Mouse (Mus musculus): ENCODE measurements around the gene Mterf1b. TPM values are rescaled to one million over a fixed set of nuclear protein-coding genes. Genes with fewer than 3 reads are reported as not detected.
"Not testable (repeated sequence)": the region's sequence is repeated elsewhere in the genome, so short reads cannot be mapped to it uniquely, and the experiment has no call there.

The Mterf1b gene
- polyA plus RNA-seq, 1 experiment from 2014 or later = 3.0 TPM

DNA sequence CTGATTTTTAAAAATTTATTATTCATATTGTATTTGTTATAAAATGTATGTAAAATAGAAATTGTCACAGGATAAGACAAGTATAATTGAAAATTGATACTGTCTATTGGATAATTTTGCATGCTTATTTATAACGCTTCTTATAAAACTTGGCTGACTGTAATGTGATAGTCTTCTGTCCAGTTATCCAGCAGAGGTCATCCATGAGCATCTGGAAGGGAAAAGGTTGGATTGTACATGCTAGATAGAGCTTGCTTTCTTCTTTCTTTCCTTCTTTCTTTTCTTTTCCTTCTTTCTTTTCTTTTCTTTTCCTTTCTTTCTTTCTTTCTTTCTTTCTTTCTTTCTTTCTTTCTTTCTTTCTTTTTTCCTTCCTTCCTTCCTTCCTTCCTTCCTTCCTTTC lies 2.0 kb downstream of the Mterf1b start:
- H3K4me1 ChIP-seq = no peaks in the 10 kb centered on the region
- 66% methylated on average over 1 of the region's 1 CpGs for WGBS

DNA sequence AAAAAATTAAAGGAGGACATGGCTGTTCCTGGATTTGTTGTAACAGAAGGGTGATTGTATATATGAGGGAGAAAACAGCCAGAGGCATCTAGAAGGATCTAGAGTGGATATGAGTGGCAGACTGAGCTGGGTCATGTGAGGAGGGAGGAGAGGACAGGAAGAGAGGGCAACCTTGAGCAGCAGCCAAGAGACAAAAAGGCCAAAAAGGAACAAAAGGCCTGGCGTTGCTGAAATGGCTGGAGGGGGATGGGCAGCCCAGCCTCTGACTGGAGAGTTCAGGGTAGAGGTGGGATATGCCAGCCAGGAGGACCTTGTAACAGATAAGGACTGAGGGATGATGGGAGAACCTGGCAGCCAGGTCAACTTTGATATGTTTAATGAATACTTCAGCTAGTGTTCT lies 2.9 kb downstream of the Mterf1b start:
- Histone ChIP-seq H3K27me3 (no peaks in the 10 kb centered on the region), H3K36me3 (no peaks in the 10 kb centered on the region), H3K27ac (no peak overlapping the region), H3K9me3 (peaks cover 7% of the 10 kb centered on the region), H3K4me3 (no peak overlapping the region), H3K9ac (no peak overlapping the region), H3K4me1 (no peaks in the 10 kb centered on the region), H3K4me2 (no peak overlapping the region)
- ATAC-seq (ENCODE audit: insufficient number of reproducible peaks, insufficient read depth, low FRiP score, low TSS enrichment, low read depth) = no peak
- 65% methylated on average over 1 of the region's 1 CpGs for WGBS

More for the DNA sequence above, 2.0 kb downstream of the Mterf1b start:
- Histone ChIP-seq H3K9me3 (peaks cover 9% of the 10 kb centered on the region), H3K27ac (no peak overlapping the region), H3K9ac (no peak overlapping the region), H3K27me3 (no peaks in the 10 kb centered on the region), H3K4me2 (no peak overlapping the region), H3K4me3 (no peak overlapping the region), H3K36me3 (no peaks in the 10 kb centered on the region)
- ATAC-seq (ENCODE audit: insufficient number of reproducible peaks, insufficient read depth, low FRiP score, low TSS enrichment, low read depth) = no peak

- no peaks in the 10 kb centered on the region for H3K27me3 ChIP-seq
- ATAC-seq (ENCODE audit: insufficient number of reproducible peaks, insufficient read depth, low FRiP score, low TSS enrichment, low read depth) = no peak
- H3K36me3 ChIP-seq = no peaks in the 10 kb centered on the region
- no peak overlapping the region for H3K9ac ChIP-seq
- H3K4me2 ChIP-seq = no peak overlapping the region
- no peaks in the 10 kb centered on the region for H3K4me1 ChIP-seq
- H3K9me3 ChIP-seq = no peaks in the 10 kb centered on the region; the same call in 1 of the 2 replicates
- no peak overlapping the region for H3K27ac ChIP-seq
- H3K4me3 ChIP-seq = no peak overlapping the region
Observed at GRCm38 (mm10) chr5:4201368-4201767, 9.2 kb downstream of the Mterf1b start.

DNA sequence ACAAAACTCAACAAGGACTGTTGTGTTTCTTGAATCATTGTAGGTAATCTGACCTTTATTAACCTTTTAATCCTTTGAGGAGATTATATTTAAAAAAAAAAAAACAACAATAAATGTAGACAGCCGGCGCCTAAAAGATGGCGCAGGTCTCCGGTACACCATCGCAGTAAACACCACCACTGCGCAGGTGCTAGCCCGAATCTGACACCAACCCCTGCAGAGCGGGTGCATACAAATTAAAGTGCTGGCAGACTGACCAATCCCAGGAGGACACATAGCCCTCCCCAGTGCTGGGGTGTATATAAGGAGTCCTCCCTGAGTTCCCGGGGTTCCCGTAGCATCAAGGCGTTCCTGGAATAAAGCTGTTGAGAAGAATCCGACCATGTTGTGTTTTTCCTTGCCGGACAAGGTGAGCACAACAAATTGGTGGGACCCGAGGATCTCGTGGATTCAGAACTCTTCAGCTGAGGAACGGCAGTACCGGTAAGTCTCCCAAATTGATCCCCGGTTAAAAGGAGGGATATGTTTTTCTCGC lies 10.2 kb downstream of the Mterf1b start:
- not testable (repeated sequence) for H3K27me3 ChIP-seq; H3K27ac ChIP-seq; H3K4me1 ChIP-seq; H3K9me3 ChIP-seq; ATAC-seq (ENCODE audit: insufficient number of reproducible peaks, insufficient read depth, low FRiP score, low TSS enrichment, low read depth); H3K4me3 ChIP-seq; H3K4me2 ChIP-seq; H3K9ac ChIP-seq; H3K36me3 ChIP-seq
- 94% methylated on average over 19 of the region's 19 CpGs for WGBS

GRCm38 (mm10) chr5:4210082-4210481 lies 17.9 kb downstream of the Mterf1b start:
- not testable (repeated sequence) for H3K4me1 ChIP-seq; H3K9ac ChIP-seq; H3K4me2 ChIP-seq; H3K36me3 ChIP-seq; H3K27ac ChIP-seq; H3K4me3 ChIP-seq; H3K27me3 ChIP-seq; ATAC-seq (ENCODE audit: insufficient number of reproducible peaks, insufficient read depth, low FRiP score, low TSS enrichment, low read depth); H3K9me3 ChIP-seq
- 91% methylated on average over 3 of the region's 3 CpGs for WGBS

GRCm38 (mm10) chr5:4221309-4221708 lies 29.1 kb downstream of the Mterf1b start:
- Histone ChIP-seq H3K4me2 (no peak overlapping the region), H3K4me3 (no peak overlapping the region), H3K9ac (no peak overlapping the region), H3K4me1 (peaks cover 4% of the 10 kb centered on the region; the same call in 1 of the 2 replicates), H3K36me3 (no peaks in the 10 kb centered on the region), H3K9me3 (no peaks in the 10 kb centered on the region), H3K27me3 (no peaks in the 10 kb centered on the region), H3K27ac (no peak overlapping the region)
- ATAC-seq (ENCODE audit: insufficient number of reproducible peaks, insufficient read depth, low FRiP score, low TSS enrichment, low read depth) = no peak
- 55% methylated on average over 3 of the region's 3 CpGs for whole genome bisulfite sequencing

- no peak overlapping the region for H3K27ac ChIP-seq
- peaks cover 4% of the 10 kb centered on the region; the same call in 1 of the 2 replicates for H3K4me1 ChIP-seq
- 68% methylated on average over 6 of the region's 6 CpGs for WGBS
- H3K27me3 ChIP-seq = no peaks in the 10 kb centered on the region
- no peak overlapping the region for H3K9ac ChIP-seq
- H3K36me3 ChIP-seq = no peaks in the 10 kb centered on the region
- no peak for ATAC-seq (ENCODE audit: insufficient number of reproducible peaks, insufficient read depth, low FRiP score, low TSS enrichment, low read depth)
- no peaks in the 10 kb centered on the region for H3K9me3 ChIP-seq
- H3K4me2 ChIP-seq = no peak overlapping the region
- H3K4me3 ChIP-seq = no peak overlapping the region
Observed at GRCm38 (mm10) chr5:4221981-4222623, 29.9 kb downstream of the Mterf1b start.

GRCm38 (mm10) chr5:4232163-4232562 lies 40.0 kb downstream of the Mterf1b start:
- no peak overlapping the region for H3K4me3 ChIP-seq
- no peak overlapping the region for H3K4me2 ChIP-seq
- no peaks in the 10 kb centered on the region for H3K36me3 ChIP-seq
- no peak overlapping the region for H3K9ac ChIP-seq
- H3K27ac ChIP-seq = no peak overlapping the region
- 84% methylated on average over 2 of the region's 2 CpGs for WGBS
- ATAC-seq (ENCODE audit: insufficient number of reproducible peaks, insufficient read depth, low FRiP score, low TSS enrichment, low read depth) = no peak
- no peaks in the 10 kb centered on the region for H3K9me3 ChIP-seq
- no peaks in the 10 kb centered on the region for H3K27me3 ChIP-seq
- H3K4me1 ChIP-seq = no peaks in the 10 kb centered on the region

DNA sequence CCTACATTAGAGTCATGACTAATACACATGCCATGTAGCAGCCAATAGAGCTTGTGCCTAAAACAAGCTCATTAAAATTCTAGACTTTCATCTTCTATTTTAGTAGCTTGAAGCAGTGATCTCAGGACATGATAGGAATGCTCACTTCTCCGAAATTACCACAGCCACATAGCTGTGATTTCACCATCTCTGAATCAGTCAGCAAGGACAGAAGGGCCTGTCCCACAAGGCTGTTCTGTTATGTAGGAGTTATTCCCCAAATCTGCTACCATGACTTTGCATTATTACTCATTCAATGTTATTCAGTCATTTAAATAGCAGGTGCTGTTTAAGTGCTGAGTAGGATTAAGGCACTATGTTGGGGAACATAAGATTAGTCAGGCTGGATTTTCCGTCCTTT lies 42.3 kb downstream of the Mterf1b start:
- no peak overlapping the region for H3K4me2 ChIP-seq
- H3K9me3 ChIP-seq = no peaks in the 10 kb centered on the region
- WGBS = 79% methylated on average over 2 of the region's 2 CpGs
- no peak overlapping the region for H3K27ac ChIP-seq
- H3K27me3 ChIP-seq = no peaks in the 10 kb centered on the region
- H3K4me3 ChIP-seq = no peak overlapping the region
- no peak for ATAC-seq (ENCODE audit: insufficient number of reproducible peaks, insufficient read depth, low FRiP score, low TSS enrichment, low read depth)
- no peaks in the 10 kb centered on the region for H3K36me3 ChIP-seq
- H3K9ac ChIP-seq = no peak overlapping the region
- no peaks in the 10 kb centered on the region for H3K4me1 ChIP-seq

- Histone ChIP-seq H3K4me2 (no peak overlapping the region), H3K4me1 (0 out of 2 replicates have a peak, but pooled peaks cover 2% of the 10 kb centered on the region), H3K27me3 (no peaks in the 10 kb centered on the region), H3K36me3 (no peaks in the 10 kb centered on the region), H3K4me3 (no peak overlapping the region), H3K9ac (no peak overlapping the region), H3K27ac (no peak overlapping the region), H3K9me3 (no peaks in the 10 kb centered on the region)
- no peak for ATAC-seq (ENCODE audit: insufficient number of reproducible peaks, insufficient read depth, low FRiP score, low TSS enrichment, low read depth)
- 72% methylated on average over 2 of the region's 2 CpGs for WGBS
Observed at GRCm38 (mm10) chr5:4240120-4240519, 48.0 kb downstream of the Mterf1b start.

- H3K9ac ChIP-seq = no peak overlapping the region
- no peak for ATAC-seq (ENCODE audit: insufficient number of reproducible peaks, insufficient read depth, low FRiP score, low TSS enrichment, low read depth)
- no peaks in the 10 kb centered on the region for H3K36me3 ChIP-seq
- H3K9me3 ChIP-seq = no peaks in the 10 kb centered on the region
- H3K4me2 ChIP-seq = no peak overlapping the region
- H3K4me3 ChIP-seq = no peak overlapping the region
- 68% methylated on average over 3 of the region's 3 CpGs for WGBS
- H3K4me1 ChIP-seq = peaks cover 11% of the 10 kb centered on the region
- H3K27me3 ChIP-seq = no peaks in the 10 kb centered on the region
- no peak overlapping the region for H3K27ac ChIP-seq
Observed at GRCm38 (mm10) chr5:4245004-4245403, 52.8 kb downstream of the Mterf1b start.

- no peak overlapping the region for H3K9ac ChIP-seq
- H3K4me3 ChIP-seq = no peak overlapping the region
- peaks cover 11% of the 10 kb centered on the region for H3K4me1 ChIP-seq
- ATAC-seq (ENCODE audit: insufficient number of reproducible peaks, insufficient read depth, low FRiP score, low TSS enrichment, low read depth) = peak; percentile 62; the same call in 1 of the 2 replicates
- peak overlapping the region; percentile 51; the same call in 1 of the 2 replicates for H3K27ac ChIP-seq
- no peaks in the 10 kb centered on the region for H3K27me3 ChIP-seq
- WGBS = 19% methylated on average over 2 of the region's 2 CpGs
- H3K9me3 ChIP-seq = no peaks in the 10 kb centered on the region
- H3K4me2 ChIP-seq = no peak overlapping the region
- H3K36me3 ChIP-seq = no peaks in the 10 kb centered on the region
Observed at GRCm38 (mm10) chr5:4246095-4246494, 53.9 kb downstream of the Mterf1b start.
